Mouse (Mus musculus) MEL (cell line): Measurements from ENCODE around the gene Fbxo2. TPM values are rescaled to one million over a fixed set of nuclear protein-coding genes. Genes with fewer than 3 reads are reported as not detected.

ENCODE experiments used
- DNase-seq: peaks from one replicate; pipeline ENCODE4 v3.0.0; 2011; ENCODE audit warnings: low read depth, low spot score
- H3K27ac ChIP-seq: 2 replicates; pipeline ENCODE4 v1.5.1; 2012; ENCODE audit warnings: low read depth, mild to moderate bottlenecking, control low read depth, low read length, moderate library complexity; ENCODE audit not compliant: control insufficient read depth
- H3K27me3 ChIP-seq, 2 experiments: fragments of 150-350 bp in 1 of 2; sonication (generic) in 1 of 2; 2 replicates each; pipeline ENCODE4 v1.6.1; 2012; ENCODE audit warnings: low read length in 2 of 2, mild to moderate bottlenecking in 2 of 2, improper control_type of control experiment in 1 of 2, moderate library complexity in 1 of 2; ENCODE audit not compliant: insufficient read depth in 2 of 2, control insufficient read depth in 1 of 2
- H3K36me3 ChIP-seq, 2 experiments: 2 replicates each; pipeline ENCODE4 v1.6.1; 2012 to 2014; ENCODE audit warnings: low read length in 2 of 2, improper control_type of control experiment in 1 of 2, inconsistent platforms in 1 of 2, mild to moderate bottlenecking in 1 of 2; ENCODE audit not compliant: insufficient read depth in 2 of 2, control insufficient read depth in 1 of 2
- H3K4me1 ChIP-seq, 2 experiments: fragments of 150-350 bp in 1 of 2; sonication (generic) in 1 of 2; 2 replicates each; pipeline ENCODE4 v1.6.1; 2012; ENCODE audit warnings: low read length in 2 of 2, improper control_type of control experiment in 1 of 2, mild to moderate bottlenecking in 1 of 2; ENCODE audit not compliant: insufficient read depth in 2 of 2, control insufficient read depth in 1 of 2
- H3K4me3 ChIP-seq, 2 experiments: fragments of 150-350 bp in 1 of 2; sonication (generic) in 1 of 2; 2 replicates each; pipeline ENCODE4 v1.5.1; 2012; ENCODE audit warnings: low read depth in 2 of 2, low read length in 2 of 2, mild to moderate bottlenecking in 2 of 2, moderate library complexity in 2 of 2, control low read depth in 1 of 2, improper control_type of control experiment in 1 of 2; ENCODE audit not compliant: control insufficient read depth in 1 of 2, insufficient read depth in 1 of 2
- H3K79me2 ChIP-seq: 2 replicates; pipeline ENCODE4 v1.6.1; 2012; ENCODE audit warnings: mild to moderate bottlenecking, low read length, moderate library complexity; ENCODE audit not compliant: control insufficient read depth, poor library complexity, insufficient read depth
- H3K9ac ChIP-seq: 2 replicates; pipeline ENCODE4 v1.6.1; 2012; ENCODE audit warnings: low read depth, mild to moderate bottlenecking, control low read depth, low read length, moderate library complexity; ENCODE audit not compliant: control insufficient read depth, poor library complexity, severe bottlenecking
- H3K9me3 ChIP-seq: fragments of 150-350 bp; sonication (generic); replicated peaks from 2 replicates; pipeline ENCODE4 v1.6.1; 2012; ENCODE audit warnings: mild to moderate bottlenecking, low read length, improper control_type of control experiment, moderate library complexity; ENCODE audit not compliant: insufficient read depth
- CHD1 ChIP-seq: IDR thresholded peaks from 2 replicates; pipeline ENCODE4 v1.6.1; 2012; ENCODE audit warnings: low read depth, mild to moderate bottlenecking, inconsistent platforms, low read length, improper control_type of control experiment
- CHD2 ChIP-seq: IDR thresholded peaks from 2 replicates; pipeline ENCODE4 v1.6.1; 2011; ENCODE audit warnings: low read length, improper control_type of control experiment
- ELF1 ChIP-seq: IDR thresholded peaks from 2 replicates; pipeline ENCODE4 v1.6.1; 2014; ENCODE audit warnings: low read depth, mild to moderate bottlenecking, inconsistent platforms, low read length, improper control_type of control experiment, moderate library complexity
- ETS1 ChIP-seq: IDR thresholded peaks from 2 replicates; pipeline ENCODE4 v1.6.1; 2012; ENCODE audit warnings: low read depth, mild to moderate bottlenecking, inconsistent platforms, low read length, improper control_type of control experiment, moderate library complexity
- GATA1 ChIP-seq: IDR thresholded peaks from 2 replicates; pipeline ENCODE4 v1.6.1; 2011; ENCODE audit warnings: low read depth, low read length, improper control_type of control experiment
- JUND ChIP-seq: IDR thresholded peaks from 2 replicates; pipeline ENCODE4 v1.6.1; 2011; ENCODE audit warnings: low read depth, mild to moderate bottlenecking, improper control_type of control experiment, low read length
- KAT2A ChIP-seq: conservative IDR thresholded peaks from 2 replicates; pipeline ENCODE4 v1.6.1; 2012; ENCODE audit warnings: low read depth, low read length, improper control_type of control experiment, inconsistent platforms
- MAX ChIP-seq: IDR thresholded peaks from 2 replicates; pipeline ENCODE4 v1.6.1; 2011; ENCODE audit warnings: low read length, improper control_type of control experiment
- MAZ ChIP-seq: IDR thresholded peaks from 2 replicates; pipeline ENCODE4 v1.6.1; 2012; ENCODE audit warnings: low read depth, mild to moderate bottlenecking, inconsistent platforms, low read length, improper control_type of control experiment
- MXI1 ChIP-seq: IDR thresholded peaks from 2 replicates; pipeline ENCODE4 v1.6.1; 2011; ENCODE audit warnings: mild to moderate bottlenecking, low read depth, low read length, improper control_type of control experiment
- MYB ChIP-seq: IDR thresholded peaks from 2 replicates; pipeline ENCODE4 v1.6.1; 2011; ENCODE audit warnings: mild to moderate bottlenecking, low read depth, low read length, improper control_type of control experiment
- MYC ChIP-seq: IDR thresholded peaks from 2 replicates; pipeline ENCODE4 v1.6.1; 2011; ENCODE audit warnings: low read depth, mild to moderate bottlenecking, low read length, improper control_type of control experiment, moderate library complexity
- NRF1 ChIP-seq: IDR thresholded peaks from 2 replicates; pipeline ENCODE4 v1.6.1; 2014; ENCODE audit warnings: low read depth, mild to moderate bottlenecking, inconsistent platforms, low read length, improper control_type of control experiment, moderate library complexity; ENCODE audit not compliant: poor library complexity, insufficient read depth, severe bottlenecking
- POLR2AphosphoS2 ChIP-seq: IDR thresholded peaks from 2 replicates; pipeline ENCODE4 v1.6.1; 2011; ENCODE audit warnings: low read length, improper control_type of control experiment
- RCOR1 ChIP-seq: IDR thresholded peaks from 2 replicates; pipeline ENCODE4 v1.6.1; 2012; ENCODE audit warnings: low read depth, mild to moderate bottlenecking, inconsistent platforms, low read length, improper control_type of control experiment
- TCF12 ChIP-seq: IDR thresholded peaks from 2 replicates; pipeline ENCODE4 v1.6.1; 2014; ENCODE audit warnings: low read depth, mild to moderate bottlenecking, inconsistent platforms, low read length, improper control_type of control experiment, moderate library complexity
- UBTF ChIP-seq: IDR thresholded peaks from 2 replicates; pipeline ENCODE4 v1.6.1; 2012; ENCODE audit warnings: low read depth, mild to moderate bottlenecking, inconsistent platforms, low read length, improper control_type of control experiment, moderate library complexity, borderline replicate concordance; ENCODE audit not compliant: insufficient read depth
- USF1 ChIP-seq: IDR thresholded peaks from 2 replicates; pipeline ENCODE4 v1.6.1; 2014; ENCODE audit warnings: low read depth, mild to moderate bottlenecking, inconsistent platforms, low read length, improper control_type of control experiment, moderate library complexity
- USF2 ChIP-seq, 2 experiments: IDR thresholded peaks; 2 replicates each; pipeline ENCODE4 v1.6.1; 2011 to 2012; ENCODE audit warnings: improper control_type of control experiment in 2 of 2, low read length in 2 of 2, borderline replicate concordance in 1 of 2, inconsistent platforms in 1 of 2, low read depth in 1 of 2, mild to moderate bottlenecking in 1 of 2; ENCODE audit not compliant: insufficient read depth in 1 of 2
- ZC3H11A ChIP-seq: IDR thresholded peaks from 2 replicates; pipeline ENCODE4 v1.6.1; 2012; ENCODE audit warnings: low read depth, mild to moderate bottlenecking, inconsistent platforms, low read length, improper control_type of control experiment
- ZKSCAN1 ChIP-seq: IDR thresholded peaks from 2 replicates; pipeline ENCODE4 v1.6.1; 2012; ENCODE audit warnings: low read depth, mild to moderate bottlenecking, inconsistent platforms, low read length, improper control_type of control experiment, moderate library complexity
- ZMIZ1 ChIP-seq: IDR thresholded peaks from 2 replicates; pipeline ENCODE4 v1.6.1; 2012; ENCODE audit warnings: low read depth, mild to moderate bottlenecking, inconsistent platforms, low read length, improper control_type of control experiment, moderate library complexity
- polyA plus RNA-seq, 2 experiments: library from polyadenylated mRNA; stranded (reverse) in 1 of 2; unstranded in 1 of 2; fragments of >175 nt in 1 of 2; fragments of >200 nt in 1 of 2; gene quantifications; 2 replicates each; pipeline versions ENCODE4 v1.2.1 to v1.2.4; 2012; ENCODE audit warnings: low replicate concordance in 2 of 2, low read depth in 1 of 2; ENCODE audit not compliant: insufficient read length in 2 of 2, insufficient read depth in 1 of 2, missing spikeins in 1 of 2
- total RNA-seq: library from RNA; depleted of rRNA; stranded (reverse); fragments of 300-350 nt; gene quantifications from 2 replicates; pipeline ENCODE4 v1.2.3, GENCODE M21; 2012

Fbxo2 gene
- total and polyA plus RNA-seq, 3 experiments = 0.35 to 2.7 TPM; not detected in 1

DNA sequence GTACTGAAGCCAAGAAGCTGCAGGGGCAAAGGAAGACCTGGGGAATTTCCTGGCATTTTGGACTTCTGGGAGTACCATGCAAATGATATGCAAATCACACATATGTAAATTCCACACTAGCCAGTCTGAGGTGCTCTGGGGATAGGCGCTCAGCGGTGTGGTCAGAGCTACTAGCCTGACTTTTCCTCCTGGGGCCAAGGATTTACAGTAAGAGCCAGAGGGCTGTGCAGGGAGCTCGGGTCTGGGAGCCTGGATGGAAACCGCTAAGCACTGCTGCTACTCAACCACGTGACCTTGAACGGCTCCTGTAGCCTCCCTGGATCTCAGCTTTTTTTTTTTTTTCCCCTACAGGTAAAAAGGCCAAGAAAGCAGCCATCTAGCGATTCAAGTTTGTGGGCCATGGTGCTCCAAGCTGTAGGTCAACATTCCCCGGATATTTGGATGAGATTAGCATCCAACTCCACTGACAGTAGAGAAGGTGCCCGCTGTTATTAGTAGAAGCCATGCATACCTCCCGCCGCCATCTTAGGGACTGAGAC is 32.4 kb downstream of the Fbxo2 start:
- H3K27me3 ChIP-seq = no peaks in the 10 kb centered on the region; a peak in 1 of 4 replicates
- no peaks in the 10 kb centered on the region for H3K36me3 ChIP-seq
- DNase-seq = no peak
- no peak overlapping the region for H3K9ac ChIP-seq
- no peak overlapping the region for H3K27ac ChIP-seq
- no peak overlapping the region for H3K4me3 ChIP-seq
- no peaks in the 10 kb centered on the region for H3K9me3 ChIP-seq
- no peaks in the 10 kb centered on the region for H3K79me2 ChIP-seq
- no peak for TF ChIP-seq MAZ
- no peak for TF ChIP-seq ZKSCAN1
- no peak for TF ChIP-seq ETS1
- no peak for TF ChIP-seq CHD1
- TF ChIP-seq NRF1 = no peak
- TF ChIP-seq MAX = no peak
- no peak for TF ChIP-seq ZC3H11A
- no peak for TF ChIP-seq RCOR1
- TF ChIP-seq GATA1 = no peak
- TF ChIP-seq MYB = no peak
- no peak for TF ChIP-seq CHD2
- no peak for TF ChIP-seq USF2 (IDR thresholded peaks at IDR 0.05; ENCODE audit: borderline replicate concordance in 1 of 2, insufficient read depth in 1 of 2, low read depth in 1 of 2, low read length in 2 of 2)
- no peak for TF ChIP-seq POLR2AphosphoS2
- no peak for TF ChIP-seq JUND
- no peak for TF ChIP-seq MXI1
- no peak for TF ChIP-seq KAT2A
- TF ChIP-seq, all 39 proteins: peak for 0
- no peaks in the 10 kb centered on the region for H3K4me1 ChIP-seq

DNA sequence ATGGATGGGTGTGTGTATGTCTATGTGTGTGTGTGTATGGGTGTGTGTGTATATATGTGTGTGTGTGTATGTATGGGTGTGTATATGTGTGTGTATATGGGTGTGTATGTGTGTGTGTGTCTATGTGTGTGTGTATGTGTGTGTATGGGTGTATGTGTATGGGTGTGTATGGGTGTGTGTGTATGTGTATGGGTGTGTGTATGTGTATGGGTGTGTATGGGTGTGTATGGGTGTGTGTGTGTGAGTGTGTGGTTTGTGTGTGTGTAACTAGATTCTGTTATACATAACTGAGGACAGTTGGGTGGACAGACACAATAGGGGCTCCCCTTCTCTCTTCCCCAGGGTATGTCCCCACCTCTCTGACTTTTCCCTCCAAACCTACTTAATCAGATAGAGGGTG is 34.0 kb downstream of the Fbxo2 start:
- no peak for TF ChIP-seq ELF1
- TF ChIP-seq ETS1 = no peak
- TF ChIP-seq USF1 = no peak
- TF ChIP-seq MAX = no peak
- TF ChIP-seq CHD1 = no peak
- no peak for TF ChIP-seq ZKSCAN1
- TF ChIP-seq TCF12 = no peak
- no peak for TF ChIP-seq ZMIZ1
- no peak for TF ChIP-seq MYC
- TF ChIP-seq CHD2 = no peak
- no peak for TF ChIP-seq MAZ
- no peak for TF ChIP-seq UBTF
- TF ChIP-seq, all 39 proteins: peak for 0
- no peak for DNase-seq
- Histone ChIP-seq H3K4me3 (no peak overlapping the region), H3K9ac (no peak overlapping the region), H3K36me3 (no peaks in the 10 kb centered on the region), H3K27me3 (no peaks in the 10 kb centered on the region; a peak in 1 of 4 replicates), H3K9me3 (no peaks in the 10 kb centered on the region), H3K79me2 (no peaks in the 10 kb centered on the region), H3K27ac (no peak overlapping the region), H3K4me1 (no peaks in the 10 kb centered on the region)
